Mouse (Mus musculus) hindbrain, embryonic 10.5 days (tissue): ENCODE measurements around the gene Plpp3. TPM values are rescaled to one million over a fixed set of nuclear protein-coding genes. Genes with fewer than 3 reads are reported as not detected.

ENCODE experiments used
- DNase-seq: peaks from one replicate; pipeline ENCODE4 v3.0.0-alpha.2; 2017; ENCODE audit warnings: low spot score
- H3K27ac ChIP-seq: fragments of 300-500 bp; sonication (generic); 2 replicates; pipeline ENCODE4 v1.5.1; 2016; ENCODE audit warnings: mild to moderate bottlenecking, moderate library complexity
- H3K27me3 ChIP-seq: fragments of 300-500 bp; sonication (generic); 2 replicates; pipeline ENCODE4 v1.6.1; 2016; ENCODE audit warnings: mild to moderate bottlenecking; ENCODE audit not compliant: poor library complexity, insufficient read depth, severe bottlenecking
- H3K36me3 ChIP-seq: fragments of 300-500 bp; sonication (generic); 2 replicates; pipeline ENCODE4 v1.6.1; 2016; ENCODE audit warnings: mild to moderate bottlenecking, moderate library complexity
- H3K4me1 ChIP-seq: fragments of 300-500 bp; sonication (generic); replicated peaks from 2 replicates; pipeline ENCODE4 v1.6.1; 2016; ENCODE audit warnings: mild to moderate bottlenecking
- H3K4me3 ChIP-seq: fragments of 300-500 bp; sonication (generic); 2 replicates; pipeline ENCODE4 v1.5.1; 2016; ENCODE audit warnings: mild to moderate bottlenecking, moderate library complexity
- H3K9me3 ChIP-seq: fragments of 300-500 bp; sonication (generic); 2 replicates; pipeline ENCODE4 v1.6.1; 2016; ENCODE audit warnings: mild to moderate bottlenecking, moderate library complexity
- WGBS: fragments of 180-500 bp; shearing (Covaris S2); methylation state at CpG from one replicate; pipeline ENCODE4 v1.1.7; 2016; 5-methylcytosine and 5-hydroxymethylcytosine counted together
- polyA plus RNA-seq: library from polyadenylated mRNA; unstranded; fragments of >200 nt; fragmentation: Nextera tagmentation; extraction: Ambion mirVana; gene quantifications from 2 replicates; pipeline ENCODE4 v1.2.1, GENCODE M21; 2016

Plpp3 gene
- polyA plus RNA-seq, 1 experiment from 2014 or later = 63.8 TPM

DNA sequence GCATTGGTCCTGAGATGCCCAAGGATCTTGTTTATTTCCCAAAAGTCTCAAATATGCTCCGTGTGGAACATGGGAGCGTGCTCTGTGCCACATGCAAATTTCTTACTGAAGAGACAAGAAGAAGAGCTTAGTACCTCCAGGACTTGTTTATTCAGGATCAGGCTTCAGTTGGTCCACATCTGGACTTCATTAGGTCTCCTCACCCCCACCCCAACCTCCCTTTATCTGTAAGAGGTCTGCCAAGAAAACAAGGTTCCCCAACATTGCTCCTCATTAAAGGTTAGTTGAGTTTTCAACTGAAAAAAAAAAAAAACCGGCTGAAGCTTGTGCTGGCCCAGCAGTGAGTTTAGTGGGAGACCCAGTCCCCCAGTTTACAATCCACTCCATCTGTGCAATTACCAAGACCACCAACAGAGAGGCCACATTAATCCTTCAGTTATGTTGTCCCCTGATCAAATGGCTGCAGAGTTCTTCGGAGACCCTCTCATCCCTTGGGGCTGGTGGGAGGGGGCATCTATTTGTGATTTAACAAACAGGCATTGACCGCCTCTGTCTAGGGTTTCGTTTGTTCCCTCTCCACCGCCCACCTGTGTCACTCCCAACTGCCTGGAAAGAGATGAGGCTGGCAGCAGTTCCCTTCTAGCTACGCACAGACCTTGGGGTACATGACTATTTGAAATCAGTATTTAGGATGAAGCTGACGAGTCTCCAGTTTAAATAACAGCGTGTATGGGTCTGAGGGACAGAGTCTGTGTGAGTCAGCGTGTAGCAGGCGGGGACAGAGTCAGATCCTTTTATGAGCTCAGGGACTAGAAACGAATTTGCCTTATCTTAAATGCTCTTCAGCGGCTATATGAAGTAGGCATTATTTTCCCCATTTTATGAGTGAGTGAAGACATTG is 43.7 kb downstream of the Plpp3 start:
- peak; percentile 28 for DNase-seq
- no peaks in the 10 kb centered on the region for H3K9me3 ChIP-seq
- H3K4me3 ChIP-seq = no peak overlapping the region
- H3K27me3 ChIP-seq = no peaks in the 10 kb centered on the region
- H3K4me1 ChIP-seq = peaks cover 56% of the 10 kb centered on the region
- H3K27ac ChIP-seq = 0 out of 2 replicates have a peak overlapping the region, but pooled peaks have one; percentile 16
- 55% methylated on average over 14 of the region's 14 CpGs for WGBS
- peaks cover 38% of the 10 kb centered on the region for H3K36me3 ChIP-seq

DNA sequence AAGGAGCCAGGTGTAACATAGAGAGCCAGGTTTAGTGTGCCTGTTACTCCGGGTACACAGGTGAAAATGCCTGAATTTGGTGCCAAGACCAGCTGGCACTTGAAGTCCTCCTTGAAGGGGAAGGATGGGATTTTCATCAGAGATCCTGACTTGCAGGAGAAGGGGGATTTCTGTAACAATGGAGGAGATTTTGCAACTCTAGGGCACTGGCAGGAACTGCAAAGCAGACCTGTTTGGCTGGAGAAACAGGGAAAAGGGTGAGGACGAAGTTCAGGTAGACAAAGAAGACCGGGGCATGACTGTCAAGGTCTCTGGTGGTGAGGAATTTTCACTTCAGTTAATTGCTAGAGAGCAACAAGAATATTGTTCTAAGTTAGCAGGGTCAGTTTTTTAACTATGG is 45.3 kb downstream of the Plpp3 start:
- H3K27ac ChIP-seq = no peak overlapping the region
- no peak overlapping the region for H3K4me3 ChIP-seq
- peaks cover 24% of the 10 kb centered on the region for H3K36me3 ChIP-seq
- no peaks in the 10 kb centered on the region for H3K27me3 ChIP-seq
- H3K9me3 ChIP-seq = no peaks in the 10 kb centered on the region
- peaks cover 71% of the 10 kb centered on the region for H3K4me1 ChIP-seq
- 89% methylated on average over 3 of the region's 3 CpGs for WGBS
- no peak for DNase-seq

- H3K9me3 ChIP-seq = no peaks in the 10 kb centered on the region
- H3K27ac ChIP-seq = no peak overlapping the region
- H3K4me1 ChIP-seq = peaks cover 74% of the 10 kb centered on the region
- DNase-seq = no peak
- no peaks in the 10 kb centered on the region for H3K27me3 ChIP-seq
- 85% methylated on average over 2 of the region's 2 CpGs for WGBS
- peaks cover 22% of the 10 kb centered on the region for H3K36me3 ChIP-seq
- no peak overlapping the region for H3K4me3 ChIP-seq
Observed at GRCm38 (mm10) chr4:105203303-105203761, 46.2 kb downstream of the Plpp3 start.

GRCm38 (mm10) chr4:105204071-105204470 is 46.9 kb downstream of the Plpp3 start:
- H3K4me3 ChIP-seq = no peak overlapping the region
- H3K27me3 ChIP-seq = no peaks in the 10 kb centered on the region
- peaks cover 66% of the 10 kb centered on the region for H3K4me1 ChIP-seq
- peaks cover 22% of the 10 kb centered on the region for H3K36me3 ChIP-seq
- DNase-seq = no peak
- H3K27ac ChIP-seq = no peak overlapping the region
- 71% methylated on average over 9 of the region's 9 CpGs for WGBS
- H3K9me3 ChIP-seq = no peaks in the 10 kb centered on the region

- DNase-seq = peak; percentile 31
- Histone ChIP-seq H3K27me3 (no peaks in the 10 kb centered on the region), H3K4me3 (no peak overlapping the region), H3K27ac (peak overlapping the region; percentile 71), H3K36me3 (peaks cover 29% of the 10 kb centered on the region), H3K9me3 (no peaks in the 10 kb centered on the region), H3K4me1 (peaks cover 57% of the 10 kb centered on the region)
- 67% methylated on average over 15 of the region's 15 CpGs for WGBS
Observed at GRCm38 (mm10) chr4:105205045-105205851, 48.1 kb downstream of the Plpp3 start.

DNA sequence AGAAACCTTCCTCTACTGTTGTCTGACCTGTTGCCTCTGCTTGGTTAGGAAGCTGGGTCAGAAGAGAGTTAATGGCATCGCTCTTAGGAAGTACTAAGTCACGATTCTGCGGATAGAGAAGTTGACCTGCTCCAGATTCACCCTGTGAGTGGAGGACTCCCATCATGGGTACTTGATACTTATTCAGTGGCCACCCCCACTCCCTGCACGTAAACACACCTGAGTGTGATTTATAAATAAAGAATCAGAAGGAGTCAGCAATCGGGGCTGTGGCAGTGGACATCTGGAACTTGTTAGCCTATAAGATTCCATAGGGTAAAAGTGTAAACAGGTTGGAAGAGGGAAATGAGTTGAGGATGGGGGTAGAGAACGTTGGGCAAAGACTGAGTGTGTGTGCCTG is 49.0 kb downstream of the Plpp3 start:
- Histone ChIP-seq H3K36me3 (peaks cover 38% of the 10 kb centered on the region), H3K27me3 (no peaks in the 10 kb centered on the region), H3K9me3 (no peaks in the 10 kb centered on the region), H3K27ac (peak overlapping the region; percentile 45), H3K4me1 (peaks cover 48% of the 10 kb centered on the region), H3K4me3 (no peak overlapping the region)
- 70% methylated on average over 6 of the region's 6 CpGs for WGBS
- DNase-seq = peak; percentile 15

DNA sequence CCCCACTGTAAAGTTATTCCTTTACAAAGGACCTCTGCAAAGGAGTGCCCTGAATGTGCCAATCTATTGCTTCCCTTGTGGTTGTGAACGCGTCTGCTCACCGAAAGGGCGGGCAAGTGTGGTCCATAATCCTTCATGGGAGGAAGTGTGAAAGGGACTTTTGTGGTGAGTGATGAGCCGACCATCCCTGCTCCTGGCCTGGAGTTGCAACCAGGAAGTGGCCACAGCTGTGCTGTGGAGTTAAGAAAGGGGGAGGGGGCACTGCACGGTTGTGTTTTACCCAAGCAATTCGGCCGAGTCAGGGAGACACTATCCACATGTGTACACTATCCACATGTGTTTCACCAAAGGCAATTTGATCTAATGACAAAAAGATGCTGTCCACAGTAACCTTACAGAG is 49.8 kb downstream of the Plpp3 start:
- 49% methylated on average over 8 of the region's 8 CpGs for WGBS
- H3K27me3 ChIP-seq = no peaks in the 10 kb centered on the region
- no peaks in the 10 kb centered on the region for H3K9me3 ChIP-seq
- peak overlapping the region; percentile 35; the same call in 1 of the 2 replicates for H3K27ac ChIP-seq
- H3K36me3 ChIP-seq = peaks cover 46% of the 10 kb centered on the region
- H3K4me3 ChIP-seq = no peak overlapping the region
- H3K4me1 ChIP-seq = peaks cover 46% of the 10 kb centered on the region
- peak; percentile 25 for DNase-seq

DNA sequence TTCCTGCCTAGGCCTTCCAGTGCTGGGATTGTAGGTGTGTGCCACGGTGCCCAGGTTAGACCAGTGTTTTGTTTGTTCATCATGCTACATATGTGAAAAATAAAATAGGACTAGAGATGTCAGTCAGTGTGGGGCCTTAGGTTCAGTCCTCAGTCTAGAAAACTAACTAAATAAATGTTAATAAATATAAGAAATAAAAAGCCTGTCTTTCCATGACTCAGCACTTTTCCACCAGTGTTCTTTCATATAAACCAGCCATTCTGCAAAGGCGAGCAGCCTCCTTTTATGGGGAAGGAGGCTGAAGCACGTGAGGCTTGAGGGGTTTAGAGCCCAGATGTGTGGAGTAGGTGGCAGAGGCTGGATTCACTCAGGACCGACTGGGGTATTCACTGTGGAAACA is 50.5 kb downstream of the Plpp3 start:
- Histone ChIP-seq H3K9me3 (no peaks in the 10 kb centered on the region), H3K4me3 (no peak overlapping the region), H3K27me3 (no peaks in the 10 kb centered on the region), H3K27ac (0 out of 2 replicates have a peak overlapping the region, but pooled peaks have one; percentile 35), H3K36me3 (peaks cover 53% of the 10 kb centered on the region), H3K4me1 (peaks cover 46% of the 10 kb centered on the region)
- WGBS = 88% methylated on average over 4 of the region's 4 CpGs
- DNase-seq = no peak

- H3K36me3 ChIP-seq = peaks cover 62% of the 10 kb centered on the region
- peaks cover 41% of the 10 kb centered on the region for H3K4me1 ChIP-seq
- 90% methylated on average over 5 of the region's 5 CpGs for WGBS
Observed at GRCm38 (mm10) chr4:105208977-105209376, 51.8 kb downstream of the Plpp3 start.

GRCm38 (mm10) chr4:105213314-105213713 is 56.2 kb downstream of the Plpp3 start:
- Histone ChIP-seq H3K9me3 (no peaks in the 10 kb centered on the region), H3K36me3 (peaks cover 79% of the 10 kb centered on the region), H3K27ac (no peak overlapping the region), H3K4me3 (no peak overlapping the region), H3K27me3 (no peaks in the 10 kb centered on the region), H3K4me1 (peaks cover 10% of the 10 kb centered on the region; the same call in 1 of the 2 replicates)
- no peak for DNase-seq

More at GRCm38 (mm10) chr4:105208977-105209376, 51.8 kb downstream of the Plpp3 start:
- Histone ChIP-seq H3K27me3 (no peaks in the 10 kb centered on the region), H3K9me3 (no peaks in the 10 kb centered on the region), H3K4me3 (no peak overlapping the region), H3K27ac (no peak overlapping the region)
- no peak for DNase-seq

DNA sequence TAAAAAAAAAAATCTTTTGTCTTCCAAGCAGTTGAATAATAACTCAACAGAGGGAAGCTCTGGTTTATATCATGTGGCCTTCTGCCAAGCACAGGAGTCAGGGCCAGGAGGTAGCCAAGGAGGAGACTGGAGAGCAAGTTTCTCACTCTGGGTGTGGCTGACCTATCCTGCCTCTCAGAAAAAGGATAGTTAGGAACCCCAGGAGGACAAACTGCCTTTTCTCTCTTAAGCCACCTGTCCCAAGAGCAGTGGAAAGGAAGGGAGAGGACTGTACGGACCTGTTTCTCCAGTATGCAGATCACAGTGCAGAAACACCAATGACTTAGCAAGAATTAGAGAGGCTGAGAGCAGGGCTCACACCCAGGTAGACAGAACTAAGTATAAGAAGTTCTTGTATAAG is 57.3 kb downstream of the Plpp3 start:
- 89% methylated on average over 1 of the region's 1 CpGs for WGBS
- DNase-seq = no peak
- no peaks in the 10 kb centered on the region for H3K27me3 ChIP-seq
- H3K27ac ChIP-seq = no peak overlapping the region
- H3K9me3 ChIP-seq = no peaks in the 10 kb centered on the region
- H3K4me3 ChIP-seq = no peak overlapping the region
- H3K36me3 ChIP-seq = peaks cover 79% of the 10 kb centered on the region
- H3K4me1 ChIP-seq = peaks cover 10% of the 10 kb centered on the region; the same call in 1 of the 2 replicates

DNA sequence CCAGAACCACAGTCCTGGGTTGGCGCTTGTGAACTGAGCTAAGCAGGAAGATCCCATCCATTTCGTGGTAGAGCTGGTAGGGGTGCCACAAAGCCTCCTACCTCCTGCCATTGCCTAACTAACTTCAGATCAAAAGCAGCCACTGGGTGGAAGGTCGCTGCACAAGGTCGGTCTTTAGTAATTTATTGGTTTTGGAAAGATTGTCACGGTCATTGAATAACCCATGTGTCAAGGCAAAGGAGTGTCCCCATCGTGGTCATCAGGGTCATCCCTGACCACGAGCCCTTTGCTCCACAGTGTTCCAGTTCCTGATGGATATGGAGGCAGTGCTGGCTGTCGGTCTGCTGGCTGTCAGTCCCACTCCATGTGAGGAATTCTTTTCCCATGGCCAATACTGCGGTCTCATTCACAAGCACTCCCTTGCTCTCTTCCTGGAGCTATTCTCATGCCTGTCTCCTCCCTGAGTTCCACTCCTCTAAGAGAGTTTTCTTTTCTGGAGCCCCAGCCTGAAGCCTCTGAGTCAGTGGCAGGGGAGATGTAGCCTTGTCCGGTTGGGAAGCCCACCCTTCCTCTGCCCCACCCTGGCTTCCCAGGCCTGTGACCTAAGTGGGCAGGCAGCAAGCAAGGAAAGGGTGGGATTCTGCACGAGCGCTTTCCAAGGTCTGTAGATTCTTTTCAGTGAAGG is 58.7 kb downstream of the Plpp3 start:
- H3K27me3 ChIP-seq = no peaks in the 10 kb centered on the region
- H3K27ac ChIP-seq = peak overlapping the region; percentile 13; the same call in 1 of the 2 replicates
- peaks cover 79% of the 10 kb centered on the region for H3K36me3 ChIP-seq
- no peak overlapping the region for H3K4me3 ChIP-seq
- no peak for DNase-seq
- no peaks in the 10 kb centered on the region for H3K9me3 ChIP-seq
- 80% methylated on average over 12 of the region's 12 CpGs for WGBS
- H3K4me1 ChIP-seq = peaks cover 14% of the 10 kb centered on the region
